Mouse (Mus musculus) G1E (cell line): ENCODE measurements around the gene Zfp385b. TPM values are rescaled to one million over a fixed set of nuclear protein-coding genes. Genes with fewer than 3 reads are reported as not detected.

Experiments
- ATAC-seq: 2 replicates; pipeline ENCODE4 v1.8.0; 2016; ENCODE audit warnings: mild to moderate bottlenecking; ENCODE audit not compliant: insufficient number of reproducible peaks, poor library complexity, low FRiP score, severe bottlenecking; ENCODE audit errors: extremely low read depth
- DNase-seq: peaks from one replicate; pipeline ENCODE4 v3.0.0; 2012; ENCODE audit warnings: low spot score
- H3K27me3 ChIP-seq: 2 replicates; pipeline ENCODE4 v1.6.1; 2012; ENCODE audit warnings: mild to moderate bottlenecking, low read length, inconsistent platforms; ENCODE audit not compliant: insufficient read depth
- H3K36me3 ChIP-seq: replicated peaks from 2 replicates; pipeline ENCODE3; 2012; ENCODE audit warnings: mild to moderate bottlenecking, inconsistent platforms
- H3K4me1 ChIP-seq: 2 replicates; pipeline ENCODE4 v1.6.1; 2012; ENCODE audit warnings: low read depth, low read length, inconsistent platforms, mixed read lengths; ENCODE audit not compliant: insufficient read depth
- H3K4me3 ChIP-seq: 2 replicates; pipeline ENCODE4 v1.5.1; 2012; ENCODE audit warnings: low read depth, mild to moderate bottlenecking, inconsistent platforms, low read length, moderate library complexity, mixed read lengths
- H3K9me3 ChIP-seq: replicated peaks from 2 replicates; pipeline ENCODE4 v1.6.1; 2012; ENCODE audit warnings: inconsistent platforms
- CTCF ChIP-seq: IDR thresholded peaks from 2 replicates; pipeline ENCODE4 v1.5.1; 2012; ENCODE audit warnings: low read depth, low read length, inconsistent platforms, mixed read lengths
- GATA1 ChIP-seq: IDR thresholded peaks from 2 replicates; pipeline ENCODE4 v1.6.1; 2012; ENCODE audit warnings: borderline replicate concordance, low read length, inconsistent platforms, mixed read lengths
- GATA2 ChIP-seq: IDR thresholded peaks from 2 replicates; pipeline ENCODE4 v1.6.1; 2012; ENCODE audit warnings: low read depth, low read length, inconsistent platforms, borderline replicate concordance
- POLR2AphosphoS5 ChIP-seq: IDR thresholded peaks from 2 replicates; pipeline ENCODE4 v1.6.1; 2012; ENCODE audit warnings: low read depth, low read length, inconsistent platforms; ENCODE audit not compliant: insufficient replicate concordance
- TAL1 ChIP-seq: conservative IDR thresholded peaks from 2 replicates; pipeline ENCODE4 v1.6.1; 2012; ENCODE audit warnings: low read depth, low read length, inconsistent platforms, mixed read lengths
- polyA plus RNA-seq: library from polyadenylated mRNA; stranded (reverse); fragments of >175 nt; gene quantifications from 2 replicates; pipeline ENCODE4 v1.2.3, GENCODE M21; 2012
- total RNA-seq, 2 experiments: library from RNA; stranded (forward) in 1 of 2; stranded (reverse) in 1 of 2; fragments of 200-1000 nt in 1 of 2; fragments of >200 nt in 1 of 2; fragmentation: Nextera tagmentation in 1 of 2; gene quantifications; 2 replicates each; pipeline ENCODE4 v1.2.3; 2014 to 2017

Zfp385b gene
- total and polyA plus RNA-seq, 3 experiments = 0.71 TPM; not detected in 2

DNA sequence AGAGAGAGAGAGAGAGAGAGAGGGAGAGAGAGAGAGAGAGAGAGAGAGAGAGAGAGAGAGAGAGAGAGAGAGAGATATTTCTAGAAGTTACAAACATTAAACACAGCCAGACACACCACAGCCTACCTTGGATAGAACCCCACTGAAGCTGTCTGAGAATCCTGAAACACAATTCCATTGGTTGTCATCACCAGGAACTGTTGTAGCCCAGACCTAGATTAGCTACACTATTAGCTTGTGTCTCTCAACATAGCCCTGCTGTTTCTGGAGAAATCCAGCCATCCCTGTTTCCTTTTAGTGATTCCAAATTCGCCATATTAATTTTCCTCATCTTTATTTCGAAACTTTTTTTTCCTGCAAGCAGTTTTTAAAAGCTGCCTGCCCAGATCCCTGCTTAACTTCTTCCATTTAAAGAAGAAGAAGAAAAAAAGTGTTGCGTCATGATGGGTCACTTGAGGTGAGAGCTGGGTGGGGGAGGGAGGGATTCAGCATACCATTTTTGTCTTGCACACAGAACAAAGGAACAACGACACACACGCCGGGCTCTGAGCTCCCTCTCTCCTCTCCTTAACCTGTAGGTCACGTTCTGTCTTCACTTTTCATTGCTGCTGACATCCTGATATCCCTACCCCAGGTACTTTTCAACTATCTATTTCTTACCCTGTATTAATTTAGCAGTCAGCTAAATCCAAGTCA, 6.8 kb upstream of the Zfp385b start:
- ATAC-seq (no peak), DNase-seq (no peak)
- no peaks in the 10 kb centered on the region for H3K4me1 ChIP-seq
- H3K9me3 ChIP-seq = peaks cover 5% of the 10 kb centered on the region; the same call in 1 of the 2 replicates
- H3K27me3 ChIP-seq = no peaks in the 10 kb centered on the region
- H3K36me3 ChIP-seq = no peaks in the 10 kb centered on the region
- no peak for TF ChIP-seq TAL1
- TF ChIP-seq GATA2 = no peak
- no peak for TF ChIP-seq POLR2AphosphoS5
- no peak for TF ChIP-seq GATA1
- no peak for TF ChIP-seq CTCF
- H3K4me3 ChIP-seq = no peak overlapping the region

DNA sequence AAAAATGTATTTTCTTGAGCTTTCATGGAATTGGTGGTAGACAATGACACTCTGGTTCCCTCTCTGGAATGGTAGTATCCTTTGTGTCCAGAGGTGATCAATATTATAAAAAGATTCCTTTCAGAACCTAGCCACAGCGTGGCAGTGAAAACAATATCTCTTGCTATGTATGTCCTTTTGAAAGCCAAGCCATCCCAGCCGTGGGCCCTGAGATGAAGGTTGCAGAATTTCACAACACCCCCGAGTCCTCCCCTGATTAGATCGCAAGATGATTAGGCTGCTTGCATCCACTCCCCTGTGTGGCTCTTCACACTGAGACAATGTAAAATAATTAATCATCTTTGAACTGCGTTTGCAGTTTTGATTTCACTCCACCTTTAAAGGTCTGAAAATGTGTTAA, 3.6 kb upstream of the Zfp385b start:
- Histone ChIP-seq H3K36me3 (no peaks in the 10 kb centered on the region), H3K4me1 (no peaks in the 10 kb centered on the region), H3K4me3 (no peak overlapping the region), H3K9me3 (peaks cover 7% of the 10 kb centered on the region; the same call in 1 of the 2 replicates), H3K27me3 (no peaks in the 10 kb centered on the region)
- DNase-seq (no peak), ATAC-seq (no peak)
- TF ChIP-seq POLR2AphosphoS5 (no peak), GATA1 (no peak), GATA2 (no peak), CTCF (no peak)

DNA sequence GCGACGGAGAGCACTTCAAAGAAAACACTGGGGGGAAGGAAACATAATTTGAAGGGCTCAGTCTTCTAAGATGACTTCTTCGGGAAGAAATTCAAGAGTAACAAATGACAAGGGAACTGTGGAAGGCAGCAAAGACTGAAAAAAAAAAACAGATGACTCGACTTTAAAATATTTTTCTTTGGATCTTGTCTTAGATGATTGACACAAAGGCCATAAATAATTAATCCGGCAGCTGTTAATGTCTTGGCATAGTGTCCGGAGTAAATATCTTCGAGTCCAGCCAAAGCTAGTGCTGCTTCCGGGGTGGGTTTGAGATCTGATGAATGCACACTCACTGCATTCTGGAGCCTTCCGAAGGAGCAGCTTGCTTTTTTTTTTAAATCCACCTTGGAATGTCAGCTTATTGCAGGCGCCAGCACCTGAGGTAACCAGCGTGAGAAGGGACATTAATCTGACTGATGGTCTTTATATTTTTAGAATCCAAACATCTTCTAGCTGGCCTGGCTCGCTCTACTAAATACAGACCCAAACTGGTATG, 2.0 kb downstream of the Zfp385b start:
- no peak for TF ChIP-seq GATA2
- H3K9me3 ChIP-seq = peaks cover 24% of the 10 kb centered on the region
- H3K4me1 ChIP-seq = no peaks in the 10 kb centered on the region
- H3K36me3 ChIP-seq = no peaks in the 10 kb centered on the region
- H3K27me3 ChIP-seq = no peaks in the 10 kb centered on the region
- no peak for ATAC-seq
- DNase-seq = no peak
- no peak overlapping the region for H3K4me3 ChIP-seq

- H3K4me1 ChIP-seq = no peaks in the 10 kb centered on the region
- DNase-seq (no peak), ATAC-seq (no peak)
- TF ChIP-seq CTCF (no peak), TAL1 (no peak), POLR2AphosphoS5 (no peak), GATA1 (no peak), GATA2 (no peak)
- H3K9me3 ChIP-seq = peaks cover 27% of the 10 kb centered on the region
- no peaks in the 10 kb centered on the region for H3K36me3 ChIP-seq
- no peak overlapping the region; the same call in 1 of the 2 replicates for H3K4me3 ChIP-seq
- no peaks in the 10 kb centered on the region for H3K27me3 ChIP-seq
Measured at GRCm38 (mm10) chr2:77816413-77817314, 2.8 kb downstream of the Zfp385b start.

DNA sequence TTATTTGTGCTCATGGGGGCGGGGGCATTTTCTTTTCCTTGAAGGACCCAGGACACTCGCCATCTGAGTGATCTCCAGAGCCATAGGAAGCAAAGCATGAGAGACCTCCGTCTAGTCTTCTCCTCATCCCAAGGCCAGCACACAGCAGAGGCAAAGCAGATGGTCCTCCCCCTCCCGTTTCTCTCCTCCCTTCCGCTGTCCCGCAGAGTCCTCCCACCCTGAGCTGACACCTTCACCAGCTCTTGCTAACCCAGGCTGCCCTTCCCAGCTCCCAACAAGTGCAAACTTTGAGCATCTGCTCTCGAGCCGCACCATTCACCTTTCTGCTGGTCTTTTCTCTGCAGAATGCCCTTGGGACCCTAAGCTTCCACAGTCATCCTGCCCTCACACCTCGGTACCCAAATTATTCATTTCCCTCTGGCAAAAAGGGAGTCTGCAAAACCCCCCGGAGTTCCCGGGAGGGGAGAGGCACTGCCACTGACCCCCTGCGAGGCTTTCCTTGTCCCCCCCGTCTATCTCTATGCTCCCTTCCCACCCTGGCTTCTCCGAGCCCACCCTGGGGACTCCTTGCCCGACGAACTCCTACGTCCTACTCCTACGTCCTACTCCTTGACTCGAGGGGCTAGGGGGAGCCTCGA, 3.5 kb downstream of the Zfp385b start:
- Histone ChIP-seq H3K36me3 (no peaks in the 10 kb centered on the region), H3K4me1 (no peaks in the 10 kb centered on the region), H3K27me3 (no peaks in the 10 kb centered on the region), H3K9me3 (peaks cover 28% of the 10 kb centered on the region), H3K4me3 (no peak overlapping the region)
- DNase-seq (no peak), ATAC-seq (no peak)
- no peak for TF ChIP-seq GATA1
- no peak for TF ChIP-seq POLR2AphosphoS5
- no peak for TF ChIP-seq TAL1
- TF ChIP-seq GATA2 = no peak
- no peak for TF ChIP-seq CTCF

- no peaks in the 10 kb centered on the region for H3K4me1 ChIP-seq
- no peak for DNase-seq
- H3K9me3 ChIP-seq = peaks cover 31% of the 10 kb centered on the region
- no peak overlapping the region for H3K4me3 ChIP-seq
- ATAC-seq = no peak
- no peaks in the 10 kb centered on the region for H3K27me3 ChIP-seq
- no peak for TF ChIP-seq CTCF
- TF ChIP-seq GATA1 = no peak
- TF ChIP-seq POLR2AphosphoS5 = no peak
- TF ChIP-seq GATA2 = no peak
- no peak for TF ChIP-seq TAL1
- H3K36me3 ChIP-seq = no peaks in the 10 kb centered on the region
Measured at GRCm38 (mm10) chr2:77814896-77815295, 4.5 kb downstream of the Zfp385b start.
